Mouse (Mus musculus) activated CD4-positive, CD25-positive, alpha-beta regulatory T cell, adult 4 months (primary cell): ENCODE results near the gene Zfp46. TPM values are rescaled to one million over a fixed set of nuclear protein-coding genes. Genes with fewer than 3 reads are reported as not detected.

ENCODE experiments used
- ATAC-seq: one replicate; pipeline ENCODE4 v1.8.0; 2017
- polyA plus RNA-seq, 2 experiments: library from polyadenylated mRNA; unstranded; fragments of 100-300 nt; shearing (Covaris generic); gene quantifications; one replicate each; pipeline ENCODE4 v1.2.1; 2017

Zfp46 gene
- polyA plus RNA-seq, 2 experiments from 2014 or later, result 9.4 to 9.5 TPM

GRCm38 (mm10) chr4:136317667-136318066 is 33.2 kb downstream of the Zfp46 start:
- no peak for ATAC-seq

- no peak for ATAC-seq
Observed at GRCm38 (mm10) chr4:136320016-136320415, 35.5 kb downstream of the Zfp46 start.

- ATAC-seq, result no peak
Observed at GRCm38 (mm10) chr4:136324226-136324625, 39.7 kb downstream of the Zfp46 start.

- ATAC-seq, result no peak
Observed at GRCm38 (mm10) chr4:136327238-136327637, 42.8 kb downstream of the Zfp46 start.

GRCm38 (mm10) chr4:136328115-136328514 is 43.6 kb downstream of the Zfp46 start:
- no peak for ATAC-seq

- ATAC-seq, result no peak
Observed at GRCm38 (mm10) chr4:136331709-136332108, 47.2 kb downstream of the Zfp46 start.

- no peak for ATAC-seq
Observed at GRCm38 (mm10) chr4:136333191-136333590, 48.7 kb downstream of the Zfp46 start.

GRCm38 (mm10) chr4:136335065-136335464 is 50.6 kb downstream of the Zfp46 start:
- ATAC-seq, result no peak

GRCm38 (mm10) chr4:136337129-136337528 is 52.6 kb downstream of the Zfp46 start:
- no peak for ATAC-seq

Other genes with a start within 250 kb of the Zfp46 start
- 1,000 to 10,000 TPM; 1,145 to 1,405 TPM for gene Rpl11, start 231.3 kb upstream of the Zfp46 start, polyA plus RNA-seq
- gene Id3, start 141.2 kb upstream of the Zfp46 start, polyA plus RNA-seq, result 100 to 1,000 TPM; 281 to 355 TPM
- 10 to 100 TPM; 22.0 to 34.6 TPM for gene E2f2, start 112.3 kb upstream of the Zfp46 start, polyA plus RNA-seq
- gene Asap3, start 78.3 kb upstream of the Zfp46 start, polyA plus RNA-seq, result under 1 TPM in 1 of 2 experiments, not detected in 1; 0.25 TPM
- gene Tcea3, start 37.0 kb upstream of the Zfp46 start, polyA plus RNA-seq, result under 1 TPM in 1 of 2 experiments, not detected in 1; 0.58 TPM
- gene Hnrnpr, start 26.3 kb downstream of the Zfp46 start, polyA plus RNA-seq, result 10 to 100 TPM; 80.8 to 97.7 TPM
- gene Htr1d, start 138.8 kb downstream of the Zfp46 start, polyA plus RNA-seq, result under 1 TPM in 1 of 2 experiments, not detected in 1; 0.37 TPM
- gene 6030445D17Rik, start 177.6 kb downstream of the Zfp46 start, polyA plus RNA-seq, result not detected
- 1 to 10 TPM; 4.7 to 7.4 TPM for gene Luzp1, start 185.1 kb downstream of the Zfp46 start, polyA plus RNA-seq